Mouse (Mus musculus) regulatory T cell (primary cell): ENCODE results near the gene 9430097D07Rik.

ENCODE experiments used
- in situ Hi-C: fragments of 300-600 bp; cut with MboI, MseI; formaldehyde crosslinking; loops from one replicate; pipeline ENCODE4 v1.15.1; 2025; ENCODE audit warnings: high pct_unique_total_duplicates

The 9430097D07Rik gene

DNA sequence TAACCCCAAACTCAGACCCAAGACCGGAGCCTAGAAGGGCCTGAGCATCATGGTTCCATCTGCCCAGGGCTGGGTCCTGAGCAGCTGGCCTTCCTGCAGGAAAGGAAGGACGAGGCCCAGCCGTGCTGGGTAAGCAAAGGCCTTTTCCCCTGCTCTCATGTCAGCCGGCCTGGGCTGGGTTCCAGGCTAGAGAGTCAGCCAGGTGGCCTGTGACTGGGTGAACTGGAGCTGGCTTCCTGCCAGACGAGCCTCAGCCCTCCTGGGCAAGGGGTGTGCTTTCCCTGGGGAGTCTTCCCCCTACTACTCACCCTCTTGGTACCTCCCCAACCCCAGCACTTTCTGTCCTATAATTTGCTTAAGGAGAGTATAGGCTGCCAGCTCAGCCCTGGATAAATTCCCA is 7.3 kb downstream of the 9430097D07Rik start:
- in situ Hi-C loops, result loop anchor here (5.0 kb wide), 1 partner anchor 171 kb away; the partner anchor contains the start of gene Ptges2

DNA sequence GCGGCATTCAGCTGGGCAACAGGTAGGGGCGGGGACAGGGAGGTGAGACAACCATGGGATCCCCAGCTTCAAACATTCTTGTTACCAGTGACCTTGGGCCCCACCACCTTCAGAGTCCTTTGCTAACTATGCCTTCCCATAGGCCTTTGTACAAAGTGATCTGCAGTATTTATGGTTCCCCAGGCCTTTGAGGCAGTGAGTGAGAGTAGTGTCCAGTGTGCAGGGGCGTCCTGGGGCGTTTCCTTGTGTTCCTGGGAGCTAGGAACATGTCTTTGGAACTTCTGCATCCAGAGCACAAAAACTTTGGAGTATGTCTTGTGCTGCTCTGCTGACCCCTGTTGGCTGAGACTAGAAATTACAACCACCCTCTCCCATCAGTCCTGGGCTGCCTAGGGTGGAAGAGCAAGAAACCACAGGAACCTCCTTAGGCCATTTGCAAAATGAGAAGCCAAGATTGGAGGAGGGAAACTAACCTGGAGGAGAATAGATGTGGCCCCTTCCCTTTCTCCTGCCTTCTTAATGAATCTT is 8.9 kb downstream of the 9430097D07Rik start:
- in situ Hi-C loops, result loop anchor here (5.0 kb wide), 1 partner anchor 169 kb away; the partner anchor contains the start of gene Ptges2

DNA sequence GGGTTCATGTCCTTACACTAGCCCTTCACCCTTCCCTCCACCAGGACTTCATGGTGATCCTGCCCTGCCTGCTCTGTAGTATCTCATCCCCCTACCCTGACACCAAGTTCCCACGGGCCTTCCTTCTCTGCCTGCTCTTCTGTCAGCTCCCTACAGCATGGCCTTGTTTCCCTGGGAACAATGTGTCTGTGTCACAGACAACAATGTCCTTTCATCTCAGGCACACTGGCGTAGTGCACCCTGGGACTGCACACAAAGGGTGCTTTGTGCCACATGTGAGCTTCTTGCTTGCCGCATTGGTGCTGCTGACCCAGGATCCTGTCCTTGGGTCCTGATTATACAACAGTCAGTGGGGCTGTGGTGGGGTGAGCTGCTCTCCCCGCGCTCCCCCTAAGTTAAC is 15.9 kb downstream of the 9430097D07Rik start:
- in situ Hi-C loops, result no loop called here

DNA sequence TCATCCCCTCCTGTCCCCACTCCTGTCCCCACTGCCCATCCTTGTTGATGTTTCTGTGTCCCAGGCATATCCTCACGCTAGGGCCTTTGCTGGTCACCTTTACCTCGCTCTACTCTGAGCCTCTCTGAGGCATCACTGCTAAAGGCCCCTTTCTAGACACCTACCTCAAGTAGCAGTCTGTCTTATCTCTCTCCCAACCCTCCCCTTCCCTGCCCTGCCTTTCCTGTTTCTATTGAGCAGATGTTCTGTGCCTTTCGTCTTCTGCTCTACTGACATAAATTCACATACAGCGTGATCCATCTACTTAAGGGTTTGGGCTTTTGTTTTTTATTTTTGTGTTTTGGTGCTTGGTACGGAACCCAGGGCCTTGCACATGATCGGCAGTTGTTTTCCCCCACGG is 19.5 kb downstream of the 9430097D07Rik start:
- in situ Hi-C loops, result no loop called here

DNA sequence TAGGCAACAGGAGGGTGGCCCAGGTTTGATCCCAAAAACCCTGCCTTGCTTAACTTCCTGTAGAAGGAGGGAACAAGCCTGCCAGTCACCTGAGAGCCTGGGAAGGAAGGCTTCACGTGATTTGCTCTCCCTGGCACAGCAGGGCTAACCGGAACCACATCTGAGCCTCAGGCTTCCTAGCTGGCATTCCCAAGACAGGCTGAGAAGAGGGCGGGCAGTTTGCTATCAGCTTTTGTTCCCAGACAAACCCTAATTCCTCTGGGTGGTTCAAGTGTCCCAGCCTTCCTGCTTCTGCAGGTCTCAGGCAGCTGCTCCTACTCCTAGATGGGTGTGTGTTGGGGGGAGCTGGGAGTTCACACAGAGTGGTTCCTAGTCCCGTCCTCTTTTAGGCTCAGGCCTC is 20.0 kb downstream of the 9430097D07Rik start:
- in situ Hi-C loops, result no loop called here

DNA sequence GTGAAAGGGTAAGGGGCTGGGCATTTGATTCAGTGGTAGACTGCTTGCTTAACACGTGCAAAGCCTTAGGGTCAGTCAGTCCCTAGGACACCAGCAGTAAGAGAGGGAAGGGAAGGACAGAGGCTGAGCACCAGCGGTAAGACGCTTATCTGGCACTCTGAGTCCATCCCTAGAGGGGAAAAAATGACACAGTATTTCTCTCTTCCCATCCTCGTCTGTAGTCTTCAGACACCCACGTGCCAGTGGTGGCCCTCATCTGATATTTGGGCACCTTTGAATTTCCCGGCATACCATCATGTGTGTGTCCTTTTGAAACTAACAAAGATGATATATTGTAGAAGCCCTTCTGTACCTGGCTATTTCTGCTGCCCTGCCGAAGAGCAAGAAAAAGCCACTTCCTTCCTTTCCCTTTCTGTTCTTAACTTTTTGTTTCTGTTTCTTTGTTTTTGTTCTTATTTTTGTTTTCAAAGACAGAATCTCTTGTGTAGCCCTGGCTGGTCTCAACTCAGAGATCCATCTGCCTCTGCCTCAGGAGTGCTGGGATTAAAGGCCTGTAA is 21.8 kb downstream of the 9430097D07Rik start:
- in situ Hi-C loops, result no loop called here

DNA sequence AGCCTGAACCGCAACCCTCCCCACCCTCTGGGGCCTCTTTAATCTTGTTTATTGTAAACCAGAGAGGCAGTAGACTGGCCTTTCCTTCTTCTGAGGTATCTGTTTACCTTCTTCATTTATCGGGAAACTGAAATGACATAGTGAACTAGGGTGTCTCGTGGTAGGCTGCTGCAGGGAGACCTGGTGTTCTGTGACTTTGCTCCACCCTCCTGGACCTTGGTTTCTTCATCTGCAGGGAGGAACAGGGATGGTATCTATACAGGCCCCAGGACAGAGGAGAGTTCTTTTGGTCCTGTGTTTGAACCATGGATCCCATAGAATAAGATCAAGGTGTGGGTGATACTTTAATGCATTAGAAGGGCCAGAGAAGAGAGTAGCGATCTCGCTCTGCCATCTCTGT is 24.2 kb downstream of the 9430097D07Rik start:
- in situ Hi-C loops, result no loop called here

DNA sequence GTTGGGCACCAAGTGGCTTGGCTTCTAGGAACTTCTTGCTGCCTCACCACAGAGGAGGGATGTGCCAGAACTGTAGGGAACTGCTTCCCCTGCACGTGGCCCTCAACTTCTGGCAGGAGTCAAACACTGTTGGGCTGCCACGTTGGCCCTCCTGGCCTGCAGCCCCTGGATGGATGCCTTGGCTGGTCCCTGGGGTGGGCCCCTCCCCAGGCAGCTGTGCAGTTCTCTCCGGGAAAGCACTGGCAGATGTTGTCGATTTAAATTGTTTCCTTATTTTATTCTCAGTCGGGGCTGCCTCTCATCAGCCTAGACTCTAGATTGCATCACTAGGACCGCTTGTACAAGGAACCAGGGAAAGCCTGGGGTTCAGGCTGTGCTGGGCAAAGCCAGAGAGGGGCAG is 25.7 kb downstream of the 9430097D07Rik start:
- in situ Hi-C loops, result loop anchor here (10.0 kb wide), 1 partner anchor 1825 kb away; the partner anchor contains the start of gene Pbx3

DNA sequence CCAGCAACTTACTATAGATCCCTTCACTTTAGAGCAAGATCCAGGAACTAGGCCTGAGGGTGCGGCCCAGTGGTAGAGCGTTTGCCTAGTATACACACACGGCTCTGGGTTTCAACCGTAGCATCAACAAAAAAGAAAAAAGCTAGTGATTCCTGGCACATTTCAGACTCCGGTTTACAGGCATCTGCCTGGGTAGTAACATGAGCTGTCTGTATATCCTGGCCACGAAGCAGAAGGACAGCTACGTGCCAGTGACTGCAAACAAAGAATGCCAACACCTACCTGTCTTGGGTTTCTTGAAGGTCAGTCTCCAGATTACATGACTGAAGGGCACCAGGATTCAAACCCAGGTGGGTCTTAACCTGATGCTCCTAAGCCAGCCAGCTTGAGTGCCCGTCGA is 26.3 kb downstream of the 9430097D07Rik start:
- in situ Hi-C loops, result loop anchor here (10.0 kb wide), 1 partner anchor 1826 kb away; the partner anchor contains the start of gene Pbx3

DNA sequence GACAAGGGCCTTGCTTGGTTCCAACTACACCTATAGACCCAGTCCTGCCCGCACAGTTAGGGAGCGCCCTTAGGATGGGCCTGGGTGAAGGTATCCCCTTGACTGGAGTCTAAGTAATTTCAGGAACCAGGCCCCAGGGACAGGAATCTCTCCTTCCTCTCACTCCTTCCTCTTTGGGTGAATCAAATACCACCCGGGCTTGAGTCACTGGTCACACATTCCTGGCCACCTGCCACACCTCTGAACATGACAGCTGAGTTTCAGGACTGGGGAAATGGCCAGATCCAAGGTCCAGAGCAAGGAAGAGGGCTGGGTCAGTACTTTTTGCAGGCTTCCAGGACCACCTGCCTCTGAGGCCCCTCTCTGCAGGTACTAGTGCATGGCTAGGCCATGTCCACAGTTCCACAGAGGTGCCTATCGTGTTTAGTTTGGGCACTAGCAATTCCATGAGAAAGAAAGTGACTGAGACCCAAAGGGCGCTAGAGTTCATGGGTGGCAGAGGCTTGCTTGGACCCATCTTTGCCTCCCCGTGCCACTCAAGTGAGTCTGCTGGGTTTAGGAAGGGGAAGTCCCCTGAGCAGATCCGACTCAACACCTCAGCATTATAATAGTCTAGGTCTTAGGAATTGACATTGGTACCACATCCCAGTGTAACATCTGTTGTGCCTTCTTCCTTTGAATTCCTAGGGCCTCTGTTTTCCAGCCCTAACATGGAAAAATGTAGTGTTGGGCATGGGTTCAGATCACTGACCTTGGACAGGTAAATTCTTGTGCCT is 27.3 kb downstream of the 9430097D07Rik start:
- in situ Hi-C loops, result loop anchor here (10.0 kb wide), 1 partner anchor 1827 kb away; the partner anchor contains the start of gene Pbx3

DNA sequence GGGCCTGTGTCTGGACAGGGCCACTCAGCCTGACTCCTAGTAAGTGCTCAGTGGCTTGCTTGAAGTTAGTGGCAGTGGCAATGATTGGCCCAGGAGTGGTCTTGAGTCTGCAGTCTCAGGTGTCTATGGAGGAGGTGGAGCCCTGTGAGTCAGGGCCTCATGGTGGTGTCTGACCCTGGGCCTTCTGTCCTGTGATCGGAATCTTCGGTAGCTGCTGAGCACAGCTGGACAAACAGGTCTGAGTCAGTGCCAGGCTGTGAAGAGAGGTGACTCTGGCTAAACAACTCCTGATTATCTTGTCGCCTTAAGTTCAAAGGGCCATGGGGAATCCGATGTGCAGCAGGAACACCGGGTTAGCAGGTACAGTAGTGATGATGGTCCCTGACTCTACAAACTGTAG is 28.1 kb downstream of the 9430097D07Rik start:
- in situ Hi-C loops, result loop anchor here (10.0 kb wide), 1 partner anchor 1827 kb away; the partner anchor contains the start of gene Pbx3

DNA sequence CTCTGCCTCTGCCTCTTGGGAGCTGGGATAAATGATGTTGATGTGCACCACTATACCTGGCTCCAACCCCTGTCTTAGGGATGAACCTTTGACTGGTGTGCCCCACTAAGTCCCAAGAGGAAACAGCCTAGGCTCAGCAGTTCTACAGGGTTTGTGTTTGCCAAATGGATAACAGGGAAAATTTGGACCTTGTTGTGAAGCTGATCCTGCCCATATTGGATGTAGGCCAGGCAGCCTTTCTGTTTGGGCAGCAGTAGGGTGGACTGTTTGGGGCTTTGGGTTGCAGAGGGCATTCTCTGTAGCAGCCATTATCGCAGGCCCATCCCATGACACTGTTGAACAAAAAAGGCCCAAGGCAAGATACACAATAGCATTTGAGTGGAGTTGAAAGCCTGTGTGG is 28.5 kb downstream of the 9430097D07Rik start:
- in situ Hi-C loops, result loop anchor here (10.0 kb wide), 1 partner anchor 1828 kb away; the partner anchor contains the start of gene Pbx3

DNA sequence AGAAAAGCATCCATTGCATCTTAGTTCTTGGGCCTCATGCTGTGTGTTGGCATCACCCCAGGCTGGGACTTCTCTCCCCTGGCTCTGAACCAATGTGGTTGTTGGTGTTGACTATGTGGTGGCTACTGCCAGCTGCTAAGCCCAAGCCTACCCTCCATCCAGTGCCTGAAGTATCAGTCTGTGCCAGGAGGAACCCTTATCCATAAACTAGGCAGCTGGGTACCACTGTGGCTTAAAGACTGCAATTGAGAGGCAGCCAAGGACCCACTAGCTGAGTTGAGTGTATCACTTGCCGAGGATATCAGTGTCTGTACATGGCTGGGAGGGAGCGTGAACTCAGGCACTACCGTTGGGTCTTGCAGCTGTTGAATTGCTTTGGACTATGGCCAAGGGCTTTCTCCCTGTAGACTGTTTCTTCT is 32.4 kb downstream of the 9430097D07Rik start:
- in situ Hi-C loops, result loop anchor here (10.0 kb wide), 1 partner anchor 1832 kb away; the partner anchor contains the start of gene Pbx3

DNA sequence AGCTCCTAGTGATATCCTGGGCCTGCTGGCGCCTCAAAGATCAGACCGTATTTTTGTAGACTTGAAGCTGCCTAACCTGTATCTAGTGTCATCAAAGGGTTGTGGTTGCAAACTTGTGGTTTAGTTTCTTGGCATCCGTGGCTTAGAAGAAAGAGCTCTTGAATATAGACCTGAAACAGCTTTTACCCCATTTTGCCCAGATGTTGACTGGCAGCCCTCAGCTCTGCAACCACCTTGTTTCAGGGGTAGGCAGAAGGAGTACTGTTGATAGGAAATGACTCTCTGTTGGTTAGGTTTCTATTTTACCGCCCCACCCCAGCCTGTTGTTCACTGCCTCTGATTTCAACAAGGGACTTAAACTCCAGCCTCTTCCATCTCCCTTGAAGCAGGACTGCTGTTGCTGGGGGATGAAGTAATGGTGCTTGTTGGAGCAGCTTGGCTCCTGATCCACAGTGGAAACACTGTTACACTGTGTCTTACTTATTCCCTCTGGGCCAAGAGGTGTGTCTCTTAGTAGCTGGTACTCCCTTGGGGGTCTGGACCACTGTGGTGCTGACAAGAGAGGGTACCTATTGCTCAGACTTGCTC is 33.4 kb downstream of the 9430097D07Rik start:
- in situ Hi-C loops, result loop anchor here (10.0 kb wide), 1 partner anchor 1833 kb away; the partner anchor contains the start of gene Pbx3

DNA sequence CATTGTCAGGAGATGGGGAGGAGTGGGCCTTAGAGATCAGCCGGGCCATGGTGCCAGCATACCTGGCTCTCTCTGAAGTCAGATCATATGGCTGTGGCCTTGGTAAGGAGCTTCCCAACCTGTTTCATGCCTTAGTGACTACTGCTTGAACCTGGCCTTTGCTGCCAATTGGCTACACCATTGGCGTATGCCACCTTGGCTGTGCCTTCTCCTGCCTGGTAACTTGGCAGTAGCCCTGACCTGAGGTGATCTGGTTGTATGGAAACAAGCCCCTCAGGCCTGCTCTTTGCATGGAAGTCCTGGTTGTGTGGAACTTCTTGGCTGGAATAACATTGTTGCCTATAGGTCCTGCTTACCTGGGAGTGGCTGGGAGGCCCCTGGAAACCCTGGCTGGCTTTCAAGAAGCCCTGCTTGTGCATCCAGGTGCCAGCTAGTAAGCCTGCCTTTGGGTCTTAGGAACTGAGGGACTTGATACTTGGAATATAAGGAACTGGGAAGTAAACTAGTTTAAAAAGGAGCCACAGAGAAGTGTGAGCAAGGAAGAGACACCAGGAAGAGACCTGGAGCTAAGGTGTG is 34.1 kb downstream of the 9430097D07Rik start:
- in situ Hi-C loops, result loop anchor here (10.0 kb wide), 1 partner anchor 1833 kb away; the partner anchor contains the start of gene Pbx3

DNA sequence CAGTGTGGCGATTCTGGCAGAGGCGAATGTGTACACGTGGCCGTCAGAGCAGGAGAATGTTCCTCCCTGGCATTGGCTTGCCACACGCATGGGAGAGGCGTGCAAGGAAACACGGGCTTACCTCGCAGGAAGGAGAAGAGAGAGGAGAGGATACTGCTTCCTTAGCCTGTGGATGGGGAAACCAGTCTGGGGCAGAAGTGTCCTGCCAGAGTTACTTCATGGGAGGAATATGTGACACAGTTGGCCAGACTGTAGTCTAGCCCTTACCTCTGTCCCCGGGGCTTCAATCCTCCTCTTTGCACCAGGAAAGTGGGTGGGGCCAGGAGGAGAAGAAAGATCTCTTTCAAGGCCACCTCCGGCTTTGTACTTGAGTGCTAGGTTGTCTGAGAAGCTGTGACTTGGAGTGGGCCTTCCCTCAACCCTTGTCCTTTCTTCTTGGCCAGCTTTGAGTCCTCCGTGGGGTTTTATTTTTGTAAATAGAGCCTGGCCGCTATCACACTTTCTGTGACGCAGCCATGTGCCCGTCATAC is 36.0 kb downstream of the 9430097D07Rik start:
- in situ Hi-C loops, result loop anchor here (10.0 kb wide), 1 partner anchor 585 kb away; the partner anchor contains the start of gene Aif1l

DNA sequence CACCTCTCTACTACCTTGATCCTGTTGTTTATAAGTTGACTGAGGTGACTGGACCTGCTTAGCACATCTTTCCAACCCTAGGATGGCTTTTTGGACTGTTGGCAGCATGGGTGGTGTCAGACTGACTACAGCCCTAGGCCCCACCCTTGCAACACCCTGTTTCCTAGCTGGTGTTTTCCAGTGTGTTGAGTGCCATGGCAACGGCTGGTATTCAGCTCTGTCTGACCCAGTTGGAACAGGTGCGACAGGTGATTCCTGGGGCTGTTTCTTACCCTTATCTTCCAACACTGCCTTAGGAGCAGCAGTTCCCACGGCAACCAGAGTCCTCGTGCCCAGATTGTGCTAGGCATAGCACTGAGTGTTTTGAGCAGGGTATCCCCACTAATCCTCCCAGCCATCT is 37.0 kb downstream of the 9430097D07Rik start:
- in situ Hi-C loops, result loop anchor here (10.0 kb wide), 1 partner anchor 584 kb away; the partner anchor contains the start of gene Aif1l

DNA sequence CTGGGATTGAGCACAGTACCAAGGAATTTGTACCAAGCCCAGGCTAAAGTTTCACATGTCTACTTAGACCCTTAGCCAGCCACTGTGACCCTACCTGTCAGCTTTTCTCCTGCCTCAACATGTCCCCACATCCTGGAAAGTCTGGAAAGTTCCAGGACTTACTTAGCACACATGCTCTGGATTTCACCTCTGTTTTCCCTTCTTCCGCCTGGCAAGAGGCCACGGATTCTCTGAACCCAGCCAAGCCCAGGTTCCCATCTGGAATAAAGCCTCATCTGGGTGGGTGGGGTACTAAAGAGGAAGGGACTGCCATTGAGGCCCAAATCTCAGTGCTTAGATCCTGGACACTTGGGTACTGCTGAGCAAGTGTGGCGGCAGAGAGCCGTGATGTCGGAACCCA is 37.5 kb downstream of the 9430097D07Rik start:
- in situ Hi-C loops, result loop anchor here (10.0 kb wide), 1 partner anchor 583 kb away; the partner anchor contains the start of gene Aif1l

DNA sequence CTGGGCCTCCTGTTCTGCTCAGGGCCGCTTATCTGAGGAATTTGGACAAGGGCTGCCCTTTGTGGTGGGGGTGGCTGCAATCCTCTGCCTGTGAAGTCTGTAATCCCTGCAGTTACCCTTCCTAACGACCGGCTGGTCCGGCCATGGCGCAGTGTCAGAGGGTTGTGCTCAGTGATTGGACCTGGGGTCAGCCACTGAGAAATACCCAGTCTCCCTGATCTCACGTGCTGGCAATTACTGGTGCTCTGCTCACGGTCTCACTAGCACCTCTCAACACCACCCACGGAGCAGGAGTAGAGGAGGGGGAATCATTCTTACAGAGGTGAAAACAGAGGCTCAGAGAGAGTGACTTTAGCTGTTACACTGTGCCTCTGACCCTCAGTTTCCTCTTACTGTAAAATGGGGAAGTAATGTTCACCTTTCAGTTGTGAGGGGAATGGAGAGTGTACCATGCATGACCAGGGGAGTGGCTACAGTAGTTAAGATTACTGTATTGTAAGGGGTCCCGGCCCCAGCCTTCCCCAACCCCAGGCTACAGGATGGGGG is 38.1 kb downstream of the 9430097D07Rik start:
- in situ Hi-C loops, result loop anchor here (10.0 kb wide), 1 partner anchor 583 kb away; the partner anchor contains the start of gene Aif1l

DNA sequence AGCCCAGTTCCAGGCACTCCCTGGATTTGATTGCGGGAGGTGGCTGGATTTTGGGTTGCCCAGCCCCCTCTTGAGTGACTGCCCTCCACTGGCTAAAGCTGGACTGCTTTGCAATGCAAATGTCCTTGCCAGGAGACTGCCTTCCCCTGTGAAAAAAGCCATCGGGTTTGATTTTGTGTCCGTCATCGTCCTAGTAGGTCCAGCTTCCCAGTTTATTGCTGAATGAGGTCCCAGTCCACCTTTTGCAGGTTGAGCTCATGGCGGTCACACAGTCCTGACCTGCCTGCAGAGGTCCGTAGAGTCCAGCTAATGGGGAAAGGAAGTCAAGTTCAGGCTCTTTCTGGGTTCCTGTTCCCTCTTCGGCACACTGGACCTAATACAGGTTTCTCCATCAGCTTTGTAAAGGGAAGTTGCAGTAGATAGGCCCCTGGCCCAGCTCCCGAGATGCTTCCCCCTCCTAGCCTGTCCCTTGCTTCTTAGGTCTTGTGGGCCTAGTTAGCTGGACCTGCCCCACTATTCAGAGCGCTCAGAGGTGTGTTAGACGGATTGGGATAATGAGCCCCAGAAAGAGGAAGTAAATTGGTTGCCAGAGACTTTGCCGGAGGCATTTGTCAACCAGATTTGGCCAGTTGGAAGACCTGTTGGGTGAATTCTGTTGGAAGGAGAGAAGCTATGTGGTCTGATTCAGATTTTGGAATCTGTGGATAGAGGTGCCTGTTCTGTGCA is 38.7 kb downstream of the 9430097D07Rik start:
- in situ Hi-C loops, result loop anchor here (10.0 kb wide), 1 partner anchor 582 kb away; the partner anchor contains the start of gene Aif1l
